Mouse (Mus musculus) cerebellum, adult 2 months (tissue): ENCODE results near the gene Atad3a.

Experiments
- CTCF ChIP-seq: fragments of 200-500 bp; IDR thresholded peaks from 2 replicates; pipeline ENCODE4 v1.5.1; 2011; ENCODE audit warnings: low read depth, mild to moderate bottlenecking, control low read depth, low read length, moderate library complexity, borderline replicate concordance; ENCODE audit not compliant: insufficient read depth
- POLR2A ChIP-seq: fragments of 200-500 bp; IDR thresholded peaks from 2 replicates; pipeline ENCODE4 v1.6.1; 2011; ENCODE audit warnings: low read length, control low read depth, borderline replicate concordance; ENCODE audit not compliant: insufficient read depth

DNA sequence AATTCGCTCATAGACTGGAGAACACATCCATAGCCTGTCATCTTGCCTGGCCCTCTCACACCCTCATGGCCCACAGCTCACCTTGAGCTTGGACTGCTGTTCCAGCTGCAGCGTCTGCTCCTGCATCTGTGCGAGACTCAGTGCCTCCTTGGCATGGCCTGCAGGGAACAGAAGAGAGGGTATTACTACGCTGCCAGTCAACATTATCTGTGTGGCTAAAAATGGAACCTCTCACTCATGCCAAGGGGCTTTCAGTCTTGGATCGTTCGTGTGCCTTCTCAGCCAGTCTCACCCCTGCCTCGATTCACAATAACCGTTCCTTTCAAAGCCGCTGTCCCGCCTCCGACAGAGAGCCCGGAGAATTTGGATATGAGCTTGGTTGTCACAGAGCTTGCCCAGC lies 3.9 kb downstream of the Atad3a start:
- TF ChIP-seq POLR2A = no peak
- TF ChIP-seq CTCF = no peak
